Comparison of ENCODE assay signal across 9 mouse cellular contexts in genomic region chr1:39935616-39936015, GRCm38 (mm10). TPM values are rescaled to one million over a fixed set of nuclear protein-coding genes. Genes with fewer than 3 reads are reported as not detected.
A peak's percentile ranks its signal among the peaks of the same experiment; 100 is the strongest.
DNase-seq lines count a peak whose midpoint lies in the region; ATAC-seq and TF ChIP-seq lines count a peak whose summit lies in the region.
"Had no signal": no experiment of that assay in that cellular context is flagged by ENCODE, and none has a peak within 500 bp of the region (broad histone marks: within the 10 kb centered on the region; RNA-seq: fewer than 3 reads in every experiment).

No protein-coding gene starts in this region.

- intact Hi-C loops in heart, adult 2 months (cut with DNase I), result loop anchor here (1.0 to 5.0 kb wide), 4 partner anchors 25 to 173 kb away; partner anchors contain the start of genes Gm3646 and Map4k4
- intact Hi-C loops in heart, postnatal 10 days (cut with DNase I), result loop anchor here (5.0 kb wide), 2 partner anchors 33 to 248 kb away; partner anchors contain the start of gene Map4k4

- H3K27ac ChIP-seq in heart, adult 2 months, result no peak overlapping the region
- H3K27ac ChIP-seq in forebrain, embryonic 11.5 days (ENCODE audit: low read depth, low read length), result no peak overlapping the region
- no peak overlapping the region for H3K27ac ChIP-seq in liver, embryonic 13.5 days

- peak overlapping the region; percentile 13 for H3K4me3 ChIP-seq in heart, adult 2 months
- peak overlapping the region; percentile 24 for H3K4me3 ChIP-seq in forebrain, embryonic 11.5 days (ENCODE audit: low read depth, low read length)
- H3K4me3 ChIP-seq in liver, embryonic 13.5 days (replicated peaks), result peak overlapping the region; percentile 64

- no peaks in the 10 kb centered on the region for H3K9me3 ChIP-seq in forebrain, embryonic 11.5 days (ENCODE audit: control insufficient read depth, low read length)
- no peaks in the 10 kb centered on the region for H3K9me3 ChIP-seq in liver, embryonic 13.5 days (replicated peaks)
- H3K9me3 ChIP-seq: G1E had no signal

- H3K27me3 ChIP-seq in heart, adult 2 months (ENCODE audit: control insufficient read depth, insufficient read depth, low read length), result no peaks in the 10 kb centered on the region
- no peaks in the 10 kb centered on the region for H3K27me3 ChIP-seq in forebrain, embryonic 11.5 days (ENCODE audit: control insufficient read depth, insufficient read depth, low read length)
- no peaks in the 10 kb centered on the region for H3K27me3 ChIP-seq in liver, embryonic 13.5 days

- no peak for DNase-seq in heart, adult 2 months
- DNase-seq in heart, postnatal 10 days, result no peak
- peak; percentile 49 for DNase-seq in 416B (ENCODE audit: low read depth)
- no peak for DNase-seq in forebrain, embryonic 11.5 days (ENCODE audit: low spot score)
- DNase-seq in liver, embryonic 13.5 days, result no peak
- no peak for DNase-seq in retina, postnatal 1 day
- no peak for DNase-seq in kidney, adult 18-20 months

- no peak for TF ChIP-seq CTCF in heart, adult 2 months (IDR thresholded peaks at IDR 0.05)

- H3K36me3 ChIP-seq in heart, adult 2 months (ENCODE audit: control insufficient read depth, insufficient read depth, low read length), result peaks cover 15% of the 10 kb centered on the region
- H3K36me3 ChIP-seq in forebrain, embryonic 11.5 days (ENCODE audit: control insufficient read depth, insufficient read depth, low read length), result no peaks in the 10 kb centered on the region
- H3K36me3 ChIP-seq in liver, embryonic 13.5 days, result no peaks in the 10 kb centered on the region
- H3K36me3 ChIP-seq: G1E had no signal

- peaks cover 11% of the 10 kb centered on the region for H3K79me2 ChIP-seq in heart, adult 2 months (replicated peaks; ENCODE audit: control insufficient read depth, insufficient read depth, low read length)

- peaks cover 56% of the 10 kb centered on the region for H3K4me1 ChIP-seq in heart, adult 2 months (ENCODE audit: control insufficient read depth, insufficient read depth, low read length)
- H3K4me1 ChIP-seq in forebrain, embryonic 11.5 days (replicated peaks; ENCODE audit: control insufficient read depth, insufficient read depth, low read length), result peaks cover 23% of the 10 kb centered on the region
- H3K4me1 ChIP-seq in liver, embryonic 13.5 days (replicated peaks), result peaks cover 70% of the 10 kb centered on the region

- no peak for ATAC-seq in forebrain, embryonic 11.5 days (replicated peaks; ENCODE audit: low FRiP score)
- no peak for ATAC-seq in liver, embryonic 13.5 days (ENCODE audit: low read depth)
- no peak for ATAC-seq in cerebellum, adult (ENCODE audit: insufficient number of reproducible peaks, low FRiP score, low TSS enrichment)

- H3K4me2 ChIP-seq in forebrain, embryonic 11.5 days (ENCODE audit: low read depth, low read length, severe bottlenecking), result peak overlapping the region; percentile 48
- peak overlapping the region; percentile 70 for H3K4me2 ChIP-seq in liver, embryonic 13.5 days

- no peak for TF ChIP-seq EP300 in heart, adult 2 months (IDR thresholded peaks at IDR 0.05; ENCODE audit: insufficient read depth, low read depth, low read length)

- WGBS in heart, adult 2 months, result 5% methylated on average over 10 of the region's 10 CpGs
- 0% methylated on average over 10 of the region's 10 CpGs for WGBS in forebrain, embryonic 11.5 days
- 6% methylated on average over 10 of the region's 10 CpGs for WGBS in liver, embryonic 13.5 days (ENCODE audit: insufficient replicate concordance)

- peak overlapping the region; percentile 31; the same call in 1 of the 2 replicates for H3K9ac ChIP-seq in heart, adult 2 months (ENCODE audit: low read depth, low read length)
- H3K9ac ChIP-seq in forebrain, embryonic 11.5 days (ENCODE audit: low read length), result no peak overlapping the region
- H3K9ac ChIP-seq in liver, embryonic 13.5 days, result peak overlapping the region; percentile 66

- TF ChIP-seq POLR2A in heart, adult 2 months (IDR thresholded peaks at IDR 0.05; ENCODE audit: insufficient read depth, low read depth, low read length), result no peak

RNA-seq across cellular contexts. Expression of gene Map4k4, which starts 34.9 kb away (rescaled TPM):
- 100 to 1,000 TPM; 129 to 134 TPM for total RNA-seq in heart, adult 2 months (2021)
- polyA plus RNA-seq in heart, adult 2 months (2012; rRNA removed), result 85.2 and 133 TPM in 2 replicates
- 100 to 1,000 TPM; 187 to 216 TPM for total RNA-seq in heart, postnatal 10 days (2021)
- 52.4 and 58.2 TPM in 2 replicates for polyA plus RNA-seq in forebrain, embryonic 11.5 days (2014; fragmentation: Nextera tagmentation; extraction: Ambion mirVana)
- 3.5 and 3.8 TPM in 2 replicates for polyA plus RNA-seq in liver, embryonic 13.5 days (2015; fragmentation: Nextera tagmentation; extraction: Ambion mirVana)

Comparison
In these comparisons a context has a peak if more than half of its experiments do, and no peak if none do; other contexts are left out.
1. H3K4me3 ChIP-seq: peak in every context shown above with its lines; median percentile 64 in liver, embryonic 13.5 days; 24 in forebrain, embryonic 11.5 days; 13 in heart, adult 2 months.
2. RNA of gene Map4k4, which starts 34.9 kb away (polyA plus RNA-seq): 85.2 to 133 TPM in heart, adult 2 months and 52.4 to 58.2 TPM in forebrain, embryonic 11.5 days; 3.5 to 3.8 TPM in liver, embryonic 13.5 days; every median in the first group is over 10 times any median in the second.